Mouse (Mus musculus) forebrain, embryonic 11.5 days (tissue): ENCODE measurements at regions not wholly inside any gene's neighbourhood (a gene's known extent, or its start where the extent isn't known, plus 50 kb on each side); places are given as distances from the start of the nearest gene placed in this dataset.
"Not testable (repeated sequence)": the region's sequence is repeated elsewhere in the genome, so short reads cannot be mapped to it uniquely, and the experiment has no call there.

Experiments
- ATAC-seq: fragments of 200-750 bp; cut with Nextera tagmentation; replicated peaks from 2 replicates; pipeline ENCODE4 v1.8.0; 2017; ENCODE audit warnings: moderate TSS enrichment; ENCODE audit not compliant: low FRiP score
- DNase-seq: peaks from one replicate; pipeline ENCODE4 v3.0.0-alpha.2; 2017; ENCODE audit warnings: low spot score
- H3K27ac ChIP-seq: fragments of 300-500 bp; sonication (generic); 2 replicates; pipeline ENCODE4 v1.5.1; 2014; ENCODE audit warnings: low read depth, low read length
- H3K27me3 ChIP-seq: fragments of 300-500 bp; sonication (generic); 2 replicates; pipeline ENCODE4 v1.6.1; 2014; ENCODE audit warnings: mild to moderate bottlenecking, low read length, mixed read lengths; ENCODE audit not compliant: control insufficient read depth, insufficient read depth
- H3K36me3 ChIP-seq: fragments of 300-500 bp; sonication (generic); 2 replicates; pipeline ENCODE4 v1.6.1; 2014; ENCODE audit warnings: mild to moderate bottlenecking, low read length, moderate library complexity, mixed read lengths; ENCODE audit not compliant: control insufficient read depth, insufficient read depth
- H3K4me1 ChIP-seq: fragments of 300-500 bp; sonication (generic); replicated peaks from 2 replicates; pipeline ENCODE4 v1.6.1; 2014; ENCODE audit warnings: low read length, mixed read lengths; ENCODE audit not compliant: control insufficient read depth, insufficient read depth
- H3K4me2 ChIP-seq: fragments of 300-500 bp; sonication (generic); 2 replicates; pipeline ENCODE4 v1.6.1; 2014; ENCODE audit warnings: low read depth, mild to moderate bottlenecking, low read length, moderate library complexity, mixed read lengths; ENCODE audit not compliant: severe bottlenecking
- H3K4me3 ChIP-seq: fragments of 300-500 bp; sonication (generic); 2 replicates; pipeline ENCODE4 v1.5.1; 2014; ENCODE audit warnings: low read depth, low read length
- H3K9ac ChIP-seq: fragments of 300-500 bp; sonication (generic); 2 replicates; pipeline ENCODE4 v1.6.1; 2014; ENCODE audit warnings: low read length
- H3K9me3 ChIP-seq: fragments of 300-500 bp; sonication (generic); 2 replicates; pipeline ENCODE4 v1.6.1; 2016; ENCODE audit warnings: low read length, mixed read lengths; ENCODE audit not compliant: control insufficient read depth
- WGBS: fragments of 180-500 bp; shearing (Covaris S2); extraction: QIAGEN DNeasy Blood & Tissue Kit; methylation state at CpG from one replicate; pipeline ENCODE4 v1.1.7; 2014; 5-methylcytosine and 5-hydroxymethylcytosine counted together

GRCm38 (mm10) chr4:93555181-93555580 lies 219.9 kb upstream of the Tusc1 start:
- not testable (repeated sequence) for ATAC-seq, H3K4me3 ChIP-seq
- 87% methylated on average over 2 of the region's 2 CpGs for WGBS

GRCm38 (mm10) chr4:93552489-93553160 lies 217.3 kb upstream of the Tusc1 start:
- H3K27me3 ChIP-seq = no peaks in the 10 kb centered on the region
- H3K4me2 ChIP-seq = no peak overlapping the region
- no peaks in the 10 kb centered on the region for H3K36me3 ChIP-seq
- ATAC-seq = no peak
- H3K4me3 ChIP-seq = no peak overlapping the region
- 85% methylated on average over 4 of the region's 4 CpGs for WGBS
- H3K27ac ChIP-seq = no peak overlapping the region
- DNase-seq = no peak
- H3K4me1 ChIP-seq = no peaks in the 10 kb centered on the region
- no peak overlapping the region for H3K9ac ChIP-seq
- H3K9me3 ChIP-seq = no peaks in the 10 kb centered on the region

More at GRCm38 (mm10) chr4:93555181-93555580, 219.9 kb upstream of the Tusc1 start:
- H3K9ac ChIP-seq, H3K4me2 ChIP-seq, H3K4me1 ChIP-seq, H3K9me3 ChIP-seq, DNase-seq, H3K27me3 ChIP-seq, H3K36me3 ChIP-seq, H3K27ac ChIP-seq: not testable (repeated sequence)

- DNase-seq (no peak), ATAC-seq (no peak)
- H3K9ac ChIP-seq = no peak overlapping the region
- H3K4me2 ChIP-seq = no peak overlapping the region
- H3K27ac ChIP-seq = no peak overlapping the region
- no peaks in the 10 kb centered on the region for H3K4me1 ChIP-seq
- no peaks in the 10 kb centered on the region for H3K27me3 ChIP-seq
- no peaks in the 10 kb centered on the region for H3K36me3 ChIP-seq
- H3K4me3 ChIP-seq = no peak overlapping the region
- no peaks in the 10 kb centered on the region for H3K9me3 ChIP-seq
Observed at GRCm38 (mm10) chr4:93551086-93551485, 215.8 kb upstream of the Tusc1 start.

GRCm38 (mm10) chr4:93540588-93540987 lies 205.3 kb upstream of the Tusc1 start:
- Histone ChIP-seq H3K9ac (no peak overlapping the region), H3K27ac (no peak overlapping the region), H3K4me3 (no peak overlapping the region), H3K4me2 (no peak overlapping the region), H3K27me3 (no peaks in the 10 kb centered on the region), H3K9me3 (no peaks in the 10 kb centered on the region), H3K4me1 (no peaks in the 10 kb centered on the region), H3K36me3 (no peaks in the 10 kb centered on the region)
- WGBS = 59% methylated on average over 4 of the region's 4 CpGs
- ATAC-seq = no peak; the same call in 1 of the 2 replicates
- DNase-seq = no peak

GRCm38 (mm10) chr4:93527382-93527781 lies 192.1 kb upstream of the Tusc1 start:
- ATAC-seq = no peak
- H3K4me1 ChIP-seq = no peaks in the 10 kb centered on the region
- no peak overlapping the region for H3K27ac ChIP-seq

GRCm38 (mm10) chr4:93520454-93521100 lies 185.3 kb upstream of the Tusc1 start:
- no peaks in the 10 kb centered on the region for H3K36me3 ChIP-seq
- 86% methylated on average over 5 of the region's 5 CpGs for WGBS
- no peaks in the 10 kb centered on the region for H3K27me3 ChIP-seq
- H3K4me1 ChIP-seq = no peaks in the 10 kb centered on the region
- no peak overlapping the region for H3K4me3 ChIP-seq
- H3K9me3 ChIP-seq = no peaks in the 10 kb centered on the region
- no peak overlapping the region for H3K4me2 ChIP-seq
- H3K27ac ChIP-seq = no peak overlapping the region
- no peak for DNase-seq
- no peak for ATAC-seq
- H3K9ac ChIP-seq = no peak overlapping the region

More at GRCm38 (mm10) chr4:93527382-93527781, 192.1 kb upstream of the Tusc1 start:
- H3K27me3 ChIP-seq = no peaks in the 10 kb centered on the region
- no peak overlapping the region for H3K4me2 ChIP-seq
- no peak overlapping the region for H3K9ac ChIP-seq
- DNase-seq = no peak
- no peaks in the 10 kb centered on the region for H3K36me3 ChIP-seq
- no peaks in the 10 kb centered on the region for H3K9me3 ChIP-seq
- WGBS = 79% methylated on average over 2 of the region's 2 CpGs
- H3K4me3 ChIP-seq = no peak overlapping the region

- Histone ChIP-seq H3K4me1 (no peaks in the 10 kb centered on the region), H3K27me3 (no peaks in the 10 kb centered on the region), H3K4me2 (no peak overlapping the region), H3K9ac (no peak overlapping the region), H3K27ac (no peak overlapping the region), H3K9me3 (no peaks in the 10 kb centered on the region), H3K4me3 (no peak overlapping the region), H3K36me3 (no peaks in the 10 kb centered on the region)
- ATAC-seq = no peak
- WGBS = 92% methylated on average over 5 of the region's 5 CpGs
- no peak for DNase-seq
Observed at GRCm38 (mm10) chr4:93518925-93519324, 183.6 kb upstream of the Tusc1 start.

- 25% methylated on average over 1 of the region's 1 CpGs for WGBS
- no peak overlapping the region for H3K4me3 ChIP-seq
- H3K9me3 ChIP-seq = no peaks in the 10 kb centered on the region
- no peak for DNase-seq
- no peak overlapping the region for H3K27ac ChIP-seq
- no peak overlapping the region for H3K4me2 ChIP-seq
- no peaks in the 10 kb centered on the region for H3K27me3 ChIP-seq
- no peak overlapping the region for H3K9ac ChIP-seq
- no peak for ATAC-seq
- no peaks in the 10 kb centered on the region for H3K36me3 ChIP-seq
- H3K4me1 ChIP-seq = no peaks in the 10 kb centered on the region
Observed at GRCm38 (mm10) chr4:93510771-93511170, 175.5 kb upstream of the Tusc1 start.

- Histone ChIP-seq H3K36me3 (no peaks in the 10 kb centered on the region), H3K4me1 (no peaks in the 10 kb centered on the region), H3K9me3 (no peaks in the 10 kb centered on the region), H3K4me2 (no peak overlapping the region), H3K27ac (no peak overlapping the region), H3K27me3 (no peaks in the 10 kb centered on the region), H3K9ac (no peak overlapping the region), H3K4me3 (no peak overlapping the region)
- WGBS = 74% methylated on average over 2 of the region's 2 CpGs
- ATAC-seq (no peak), DNase-seq (no peak)
Observed at GRCm38 (mm10) chr4:93496871-93497270, 161.6 kb upstream of the Tusc1 start.
